Mouse (Mus musculus) forebrain, embryonic 12.5 days (tissue): ENCODE data around the gene C1galt1. TPM values are rescaled to one million over a fixed set of nuclear protein-coding genes. Genes with fewer than 3 reads are reported as not detected.

ENCODE experiments used
- ATAC-seq: fragments of 200-750 bp; cut with Nextera tagmentation; 2 replicates; pipeline ENCODE4 v1.8.0; 2017; ENCODE audit warnings: moderate TSS enrichment; ENCODE audit not compliant: low FRiP score
- H3K27ac ChIP-seq: fragments of 300-500 bp; sonication (generic); 2 replicates; pipeline ENCODE4 v1.5.1; 2016; ENCODE audit warnings: mild to moderate bottlenecking
- H3K27me3 ChIP-seq: fragments of 300-500 bp; sonication (generic); 2 replicates; pipeline ENCODE4 v1.6.1; 2016; ENCODE audit warnings: mild to moderate bottlenecking
- H3K36me3 ChIP-seq: fragments of 300-500 bp; sonication (generic); replicated peaks from 2 replicates; pipeline ENCODE4 v1.6.1; 2016; ENCODE audit warnings: mild to moderate bottlenecking
- H3K4me1 ChIP-seq: fragments of 300-500 bp; sonication (generic); 2 replicates; pipeline ENCODE4 v1.6.1; 2016
- H3K4me2 ChIP-seq: fragments of 300-500 bp; sonication (generic); 2 replicates; pipeline ENCODE4 v1.6.1; 2016; ENCODE audit warnings: mild to moderate bottlenecking, moderate library complexity
- H3K4me3 ChIP-seq: fragments of 300-500 bp; sonication (generic); replicated peaks from 2 replicates; pipeline ENCODE4 v1.5.1; 2016; ENCODE audit warnings: mild to moderate bottlenecking
- H3K9ac ChIP-seq: fragments of 300-500 bp; sonication (generic); 2 replicates; pipeline ENCODE4 v1.6.1; 2016; ENCODE audit warnings: mild to moderate bottlenecking
- H3K9me3 ChIP-seq: fragments of 300-500 bp; sonication (generic); 2 replicates; pipeline ENCODE4 v1.6.1; 2016
- WGBS: fragments of 180-500 bp; shearing (Covaris S2); methylation state at CpG from one replicate; pipeline ENCODE4 v1.1.7; 2016; 5-methylcytosine and 5-hydroxymethylcytosine counted together
- polyA plus RNA-seq: library from polyadenylated mRNA; unstranded; fragments of >200 nt; fragmentation: Nextera tagmentation; extraction: Ambion mirVana; gene quantifications from 2 replicates; pipeline ENCODE4 v1.2.1, GENCODE M21; 2016

C1galt1 gene
- 1.7 and 1.9 TPM in 2 replicates for polyA plus RNA-seq

- WGBS, result 1% methylated on average over 80 of the region's 93 CpGs
- no peaks in the 10 kb centered on the region for H3K9me3 ChIP-seq
- ATAC-seq, result peak; percentile 79
These were observed at the start of gene C1galt1 for GRCm38 (mm10) chr6:7844802-7845679. Gene C1galt1, plus strand, starts transcription at chr6:7844842.

GRCm38 (mm10) chr6:7799969-7800368 is 44.7 kb upstream of the C1galt1 start:
- Histone ChIP-seq H3K4me3 (no peak overlapping the region), H3K9me3 (no peaks in the 10 kb centered on the region), H3K36me3 (no peaks in the 10 kb centered on the region), H3K27me3 (no peaks in the 10 kb centered on the region), H3K4me2 (no peak overlapping the region), H3K9ac (no peak overlapping the region), H3K4me1 (no peaks in the 10 kb centered on the region), H3K27ac (no peak overlapping the region)
- WGBS, result 78% methylated on average over 6 of the region's 6 CpGs
- no peak for ATAC-seq

More at GRCm38 (mm10) chr6:7844802-7845679, at the start of gene C1galt1:
- no peaks in the 10 kb centered on the region for H3K27me3 ChIP-seq
- H3K4me2 ChIP-seq, result peak within 1 kb of the TSS; percentile 63
- peak within 1 kb of the TSS; percentile 81 for H3K9ac ChIP-seq
- H3K4me1 ChIP-seq, result peaks cover 15% of the 10 kb centered on the region
- peak within 1 kb of the TSS; percentile 82 for H3K4me3 ChIP-seq
- H3K27ac ChIP-seq, result peak within 1 kb of the TSS; percentile 88
- no peaks in the 10 kb centered on the region for H3K36me3 ChIP-seq

- H3K9ac ChIP-seq, result no peak overlapping the region
- H3K27me3 ChIP-seq, result no peaks in the 10 kb centered on the region
- no peaks in the 10 kb centered on the region for H3K4me1 ChIP-seq
- H3K9me3 ChIP-seq, result no peaks in the 10 kb centered on the region
- H3K27ac ChIP-seq, result no peak overlapping the region
- 93% methylated on average over 9 of the region's 9 CpGs for WGBS
- H3K4me3 ChIP-seq, result no peak overlapping the region
- no peak overlapping the region for H3K4me2 ChIP-seq
- H3K36me3 ChIP-seq, result no peaks in the 10 kb centered on the region
- ATAC-seq, result no peak
These were observed 40.7 kb upstream of the C1galt1 start for GRCm38 (mm10) chr6:7803765-7804542.

GRCm38 (mm10) chr6:7814146-7814545 is 30.5 kb upstream of the C1galt1 start:
- no peak for ATAC-seq
- no peaks in the 10 kb centered on the region for H3K36me3 ChIP-seq
- no peak overlapping the region for H3K4me3 ChIP-seq
- no peak overlapping the region for H3K27ac ChIP-seq
- no peak overlapping the region for H3K9ac ChIP-seq
- no peaks in the 10 kb centered on the region for H3K9me3 ChIP-seq
- H3K4me1 ChIP-seq, result no peaks in the 10 kb centered on the region
- 36% methylated on average over 2 of the region's 2 CpGs for WGBS
- H3K4me2 ChIP-seq, result no peak overlapping the region
- H3K27me3 ChIP-seq, result no peaks in the 10 kb centered on the region

- no peaks in the 10 kb centered on the region for H3K9me3 ChIP-seq
- no peaks in the 10 kb centered on the region for H3K36me3 ChIP-seq
- WGBS, result 89% methylated on average over 5 of the region's 5 CpGs
- H3K4me3 ChIP-seq, result no peak overlapping the region
- H3K4me2 ChIP-seq, result no peak overlapping the region
- H3K9ac ChIP-seq, result no peak overlapping the region
- no peak overlapping the region for H3K27ac ChIP-seq
- ATAC-seq, result no peak
- H3K27me3 ChIP-seq, result no peaks in the 10 kb centered on the region
- H3K4me1 ChIP-seq, result no peaks in the 10 kb centered on the region
These were observed 28.4 kb upstream of the C1galt1 start for GRCm38 (mm10) chr6:7816233-7816632.

- H3K27ac ChIP-seq, result no peak overlapping the region
- H3K9me3 ChIP-seq, result no peaks in the 10 kb centered on the region
- H3K4me3 ChIP-seq, result no peak overlapping the region
- H3K36me3 ChIP-seq, result no peaks in the 10 kb centered on the region
- ATAC-seq, result no peak
- no peaks in the 10 kb centered on the region; the same call in 1 of the 2 replicates for H3K4me1 ChIP-seq
- H3K27me3 ChIP-seq, result no peaks in the 10 kb centered on the region
- no peak overlapping the region for H3K4me2 ChIP-seq
- 55% methylated on average over 6 of the region's 6 CpGs for WGBS
- no peak overlapping the region for H3K9ac ChIP-seq
These were observed 22.0 kb upstream of the C1galt1 start for GRCm38 (mm10) chr6:7822688-7823087.

GRCm38 (mm10) chr6:7830793-7831192 is 13.8 kb upstream of the C1galt1 start:
- Histone ChIP-seq H3K9ac (no peak overlapping the region), H3K9me3 (no peaks in the 10 kb centered on the region), H3K27ac (no peak overlapping the region), H3K27me3 (no peaks in the 10 kb centered on the region), H3K36me3 (no peaks in the 10 kb centered on the region), H3K4me3 (no peak overlapping the region), H3K4me1 (peaks cover 5% of the 10 kb centered on the region; the same call in 1 of the 2 replicates), H3K4me2 (no peak overlapping the region)
- ATAC-seq, result no peak
- 79% methylated on average over 8 of the region's 8 CpGs for WGBS

GRCm38 (mm10) chr6:7832564-7833175 is 12.0 kb upstream of the C1galt1 start:
- ATAC-seq, result no peak
- no peak overlapping the region for H3K4me3 ChIP-seq
- no peaks in the 10 kb centered on the region for H3K27me3 ChIP-seq
- no peak overlapping the region for H3K27ac ChIP-seq
- 44% methylated on average over 6 of the region's 6 CpGs for WGBS
- no peak overlapping the region for H3K4me2 ChIP-seq
- H3K9ac ChIP-seq, result no peak overlapping the region
- no peaks in the 10 kb centered on the region for H3K9me3 ChIP-seq
- H3K36me3 ChIP-seq, result no peaks in the 10 kb centered on the region
- peaks cover 5% of the 10 kb centered on the region; the same call in 1 of the 2 replicates for H3K4me1 ChIP-seq

- H3K9ac ChIP-seq, result no peak overlapping the region
- ATAC-seq, result peak; percentile 16
These were observed 773 bp upstream of the C1galt1 start for GRCm38 (mm10) chr6:7843726-7844411.

GRCm38 (mm10) chr6:7844412-7844801 is 235 bp upstream of the C1galt1 start:
- Histone ChIP-seq H3K4me1 (peaks cover 15% of the 10 kb centered on the region), H3K27me3 (no peaks in the 10 kb centered on the region), H3K9me3 (no peaks in the 10 kb centered on the region), H3K4me3 (peak overlapping the region; percentile 82), H3K27ac (peak overlapping the region; percentile 88; the same call in 1 of the 2 replicates), H3K36me3 (no peaks in the 10 kb centered on the region), H3K4me2 (peak overlapping the region; percentile 63), H3K9ac (peak overlapping the region; percentile 81; the same call in 1 of the 2 replicates)
- peak; percentile 100 for ATAC-seq
- under 1% methylated on average over 31 of the region's 33 CpGs for WGBS

More at GRCm38 (mm10) chr6:7843726-7844411, 773 bp upstream of the C1galt1 start:
- peak overlapping the region; percentile 63 for H3K4me2 ChIP-seq
- H3K27me3 ChIP-seq, result no peaks in the 10 kb centered on the region
- no peak overlapping the region for H3K27ac ChIP-seq
- peak overlapping the region; percentile 82 for H3K4me3 ChIP-seq
- 65% methylated on average over 10 of the region's 10 CpGs for WGBS
- H3K9me3 ChIP-seq, result no peaks in the 10 kb centered on the region
- H3K36me3 ChIP-seq, result no peaks in the 10 kb centered on the region
- H3K4me1 ChIP-seq, result peaks cover 15% of the 10 kb centered on the region

GRCm38 (mm10) chr6:7845680-7846017 is 1.0 kb downstream of the C1galt1 start:
- Histone ChIP-seq H3K27me3 (no peaks in the 10 kb centered on the region), H3K4me2 (peak overlapping the region; percentile 63), H3K4me3 (peak overlapping the region; percentile 82), H3K9me3 (no peaks in the 10 kb centered on the region), H3K4me1 (peaks cover 18% of the 10 kb centered on the region), H3K27ac (no peak overlapping the region), H3K9ac (peak overlapping the region; percentile 81; the same call in 1 of the 2 replicates), H3K36me3 (no peaks in the 10 kb centered on the region)
- 24% methylated on average over 6 of the region's 6 CpGs for WGBS
- no peak for ATAC-seq
